Mouse (Mus musculus) midbrain, embryonic 12.5 days (tissue): ENCODE measurements around the gene Calcrl. TPM values are rescaled to one million over a fixed set of nuclear protein-coding genes. Genes with fewer than 3 reads are reported as not detected.
A peak's percentile ranks its signal among the peaks of the same experiment; 100 is the strongest.
"Not testable (repeated sequence)": the region's sequence is repeated elsewhere in the genome, so short reads cannot be mapped to it uniquely, and the experiment has no call there.

Experiments
- ATAC-seq: fragments of 200-750 bp; cut with Nextera tagmentation; 2 replicates; pipeline ENCODE4 v1.8.0; 2017; ENCODE audit warnings: low read depth, moderate TSS enrichment, moderate library complexity; ENCODE audit not compliant: low FRiP score
- H3K27ac ChIP-seq: fragments of 300-500 bp; sonication (generic); replicated peaks from 2 replicates; pipeline ENCODE4 v1.5.1; 2016; ENCODE audit warnings: mild to moderate bottlenecking
- H3K27me3 ChIP-seq: fragments of 300-500 bp; sonication (generic); 2 replicates; pipeline ENCODE4 v1.6.1; 2016; ENCODE audit warnings: mild to moderate bottlenecking
- H3K36me3 ChIP-seq: fragments of 300-500 bp; sonication (generic); 2 replicates; pipeline ENCODE4 v1.6.1; 2016
- H3K4me1 ChIP-seq: fragments of 300-500 bp; sonication (generic); 2 replicates; pipeline ENCODE4 v1.6.1; 2016
- H3K4me2 ChIP-seq: fragments of 300-500 bp; sonication (generic); replicated peaks from 2 replicates; pipeline ENCODE4 v1.6.1; 2016; ENCODE audit warnings: mild to moderate bottlenecking, moderate library complexity
- H3K4me3 ChIP-seq: fragments of 300-500 bp; sonication (generic); 2 replicates; pipeline ENCODE4 v1.5.1; 2016; ENCODE audit warnings: mild to moderate bottlenecking
- H3K9ac ChIP-seq: fragments of 300-500 bp; sonication (generic); replicated peaks from 2 replicates; pipeline ENCODE4 v1.6.1; 2016; ENCODE audit warnings: mild to moderate bottlenecking, moderate library complexity
- H3K9me3 ChIP-seq: fragments of 300-500 bp; sonication (generic); 2 replicates; pipeline ENCODE4 v1.6.1; 2016; ENCODE audit warnings: mild to moderate bottlenecking
- WGBS: fragments of 180-500 bp; shearing (Covaris S2); methylation state at CpG from one replicate; pipeline ENCODE4 v1.1.7; 2016; 5-methylcytosine and 5-hydroxymethylcytosine counted together
- polyA plus RNA-seq: library from polyadenylated mRNA; unstranded; fragments of >200 nt; fragmentation: Nextera tagmentation; extraction: Ambion mirVana; gene quantifications from 2 replicates; pipeline ENCODE4 v1.2.1, GENCODE M21; 2016

Calcrl gene
- polyA plus RNA-seq, 1 experiment from 2014 or later = 11.5 TPM

- H3K9ac ChIP-seq = no peak overlapping the region
- no peak for ATAC-seq
- no peak overlapping the region for H3K4me3 ChIP-seq
- H3K4me1 ChIP-seq = no peaks in the 10 kb centered on the region
- H3K9me3 ChIP-seq = no peaks in the 10 kb centered on the region
- 91% methylated on average over 5 of the region's 5 CpGs for WGBS
- no peaks in the 10 kb centered on the region for H3K36me3 ChIP-seq
- no peak overlapping the region for H3K27ac ChIP-seq
- no peaks in the 10 kb centered on the region for H3K27me3 ChIP-seq
- H3K4me2 ChIP-seq = no peak overlapping the region
Observed at GRCm38 (mm10) chr2:84441940-84442339, 16.7 kb upstream of the Calcrl start.

DNA sequence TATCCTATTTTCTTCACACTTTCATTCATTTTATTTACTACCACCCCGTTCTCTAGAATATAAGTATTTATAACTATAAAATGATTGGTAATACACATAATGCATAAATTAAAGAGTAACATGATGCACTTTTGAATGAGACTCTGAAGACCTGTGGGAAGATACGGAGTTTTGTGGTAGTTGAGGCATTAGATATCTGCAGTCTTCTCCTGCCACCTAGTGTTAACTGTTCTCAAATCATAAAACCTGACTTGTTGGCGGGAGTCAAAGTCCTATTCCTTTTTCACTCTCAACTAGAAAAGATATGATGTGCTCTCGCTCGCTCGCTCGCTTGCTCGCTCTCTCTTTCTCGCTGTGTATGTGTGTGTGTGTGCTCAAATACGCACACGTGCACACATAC is 4.5 kb upstream of the Calcrl start:
- H3K9ac ChIP-seq = no peak overlapping the region
- H3K9me3 ChIP-seq = no peaks in the 10 kb centered on the region
- no peak overlapping the region for H3K27ac ChIP-seq
- H3K4me1 ChIP-seq = peaks cover 5% of the 10 kb centered on the region; the same call in 1 of the 2 replicates
- no peak overlapping the region for H3K4me3 ChIP-seq
- no peak overlapping the region for H3K4me2 ChIP-seq
- H3K36me3 ChIP-seq = no peaks in the 10 kb centered on the region
- 58% methylated on average over 11 of the region's 11 CpGs for WGBS
- H3K27me3 ChIP-seq = no peaks in the 10 kb centered on the region
- ATAC-seq = peak; percentile 25; the same call in 1 of the 2 replicates

DNA sequence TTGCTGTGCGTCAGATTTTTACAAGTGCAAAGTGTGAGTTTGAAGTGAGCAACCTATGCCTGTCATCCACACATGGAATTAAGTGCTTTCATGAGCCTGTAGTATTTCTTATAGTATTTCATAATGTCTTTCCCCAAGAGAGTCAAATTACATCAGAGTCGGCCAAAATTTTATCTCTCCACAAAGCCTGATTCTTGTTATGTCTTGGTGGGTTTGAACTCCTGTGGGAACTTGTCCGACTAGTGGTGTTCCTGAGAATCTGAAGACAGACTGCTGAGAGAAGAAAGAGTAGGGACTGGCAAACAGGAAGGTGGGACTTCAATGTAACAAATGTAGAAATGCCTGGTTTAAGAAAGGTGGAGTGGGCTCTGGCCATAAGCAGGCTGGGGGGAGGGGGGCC is 3.6 kb upstream of the Calcrl start:
- 72% methylated on average over 3 of the region's 3 CpGs for WGBS
- ATAC-seq = no peak

DNA sequence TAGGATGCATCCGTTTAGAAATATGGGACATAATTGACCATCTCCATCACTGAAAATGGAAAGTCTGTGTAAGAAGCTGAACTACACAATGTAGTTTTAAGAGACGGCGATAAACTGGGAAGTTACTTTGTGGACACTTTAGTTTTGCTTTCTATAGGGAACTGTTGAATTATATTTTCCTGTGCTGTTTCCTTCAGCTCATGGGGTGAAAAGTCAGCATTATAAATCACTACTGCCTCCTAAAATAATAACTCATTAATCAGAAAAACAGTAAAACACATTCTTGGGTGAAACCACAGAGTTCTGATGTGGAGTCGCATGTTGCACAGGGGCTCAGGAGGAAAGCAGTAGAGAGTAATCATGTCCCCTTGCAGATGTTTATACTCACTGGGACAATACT is 1.3 kb upstream of the Calcrl start:
- no peak overlapping the region for H3K9ac ChIP-seq
- H3K4me1 ChIP-seq = peaks cover 8% of the 10 kb centered on the region
- H3K27me3 ChIP-seq = no peaks in the 10 kb centered on the region
- H3K4me2 ChIP-seq = no peak overlapping the region
- H3K27ac ChIP-seq = no peak overlapping the region
- no peak overlapping the region for H3K4me3 ChIP-seq
- 95% methylated on average over 4 of the region's 4 CpGs for WGBS
- no peak for ATAC-seq
- no peaks in the 10 kb centered on the region for H3K9me3 ChIP-seq
- H3K36me3 ChIP-seq = no peaks in the 10 kb centered on the region

More for the DNA sequence above, 3.6 kb upstream of the Calcrl start:
- H3K9ac ChIP-seq = no peak overlapping the region
- H3K27ac ChIP-seq = no peak overlapping the region
- no peaks in the 10 kb centered on the region for H3K9me3 ChIP-seq
- H3K4me3 ChIP-seq = no peak overlapping the region
- H3K4me1 ChIP-seq = peaks cover 8% of the 10 kb centered on the region
- no peak overlapping the region for H3K4me2 ChIP-seq
- H3K27me3 ChIP-seq = no peaks in the 10 kb centered on the region
- no peaks in the 10 kb centered on the region for H3K36me3 ChIP-seq

GRCm38 (mm10) chr2:84416501-84416900 is 8.7 kb downstream of the Calcrl start:
- Histone ChIP-seq H3K4me2 (no peak overlapping the region), H3K9me3 (no peaks in the 10 kb centered on the region), H3K9ac (no peak overlapping the region), H3K27ac (no peak overlapping the region), H3K27me3 (no peaks in the 10 kb centered on the region), H3K4me1 (no peaks in the 10 kb centered on the region), H3K4me3 (no peak overlapping the region), H3K36me3 (no peaks in the 10 kb centered on the region)
- 88% methylated on average over 4 of the region's 4 CpGs for WGBS
- no peak for ATAC-seq

DNA sequence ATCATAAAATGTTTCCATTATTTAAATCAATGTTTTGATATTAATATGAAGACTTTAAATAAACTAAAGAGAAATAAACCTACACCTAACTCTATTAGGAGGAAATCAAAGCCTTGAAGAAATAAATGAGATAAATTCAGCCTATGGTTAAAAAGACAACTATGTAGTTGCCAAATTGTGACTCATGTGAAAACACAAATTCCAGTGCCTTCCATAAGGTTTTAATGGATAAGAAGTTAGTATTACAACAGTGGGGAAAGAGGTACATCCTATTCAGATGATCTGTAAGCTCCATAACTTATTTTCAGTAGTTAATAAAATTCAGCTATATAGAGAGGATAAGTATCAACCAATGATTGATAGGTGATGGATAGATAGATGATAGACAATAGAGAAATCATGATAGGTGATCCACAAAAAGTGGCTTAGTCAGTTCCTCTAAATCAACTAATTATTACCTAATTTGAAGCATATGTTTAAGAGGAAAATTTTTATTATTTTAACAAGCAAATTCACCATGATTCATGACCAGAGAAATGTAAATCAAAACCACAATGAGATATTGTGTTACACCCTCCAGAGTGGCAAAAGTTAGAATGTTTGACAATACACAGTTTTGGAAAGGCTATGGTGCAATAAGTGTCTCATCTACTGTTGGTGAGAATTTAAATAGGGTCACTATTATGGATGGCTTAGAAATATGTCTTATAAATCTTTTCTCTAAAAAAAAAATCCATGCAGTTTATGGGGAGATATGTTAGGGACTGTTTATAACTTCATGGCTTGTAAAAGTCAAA is 15.2 kb downstream of the Calcrl start:
- ATAC-seq = no peak
- no peaks in the 10 kb centered on the region for H3K36me3 ChIP-seq
- no peak overlapping the region for H3K4me3 ChIP-seq
- no peaks in the 10 kb centered on the region for H3K27me3 ChIP-seq
- no peaks in the 10 kb centered on the region for H3K9me3 ChIP-seq
- H3K4me1 ChIP-seq = no peaks in the 10 kb centered on the region
- H3K9ac ChIP-seq = no peak overlapping the region
- no peak overlapping the region for H3K4me2 ChIP-seq
- no peak overlapping the region for H3K27ac ChIP-seq

DNA sequence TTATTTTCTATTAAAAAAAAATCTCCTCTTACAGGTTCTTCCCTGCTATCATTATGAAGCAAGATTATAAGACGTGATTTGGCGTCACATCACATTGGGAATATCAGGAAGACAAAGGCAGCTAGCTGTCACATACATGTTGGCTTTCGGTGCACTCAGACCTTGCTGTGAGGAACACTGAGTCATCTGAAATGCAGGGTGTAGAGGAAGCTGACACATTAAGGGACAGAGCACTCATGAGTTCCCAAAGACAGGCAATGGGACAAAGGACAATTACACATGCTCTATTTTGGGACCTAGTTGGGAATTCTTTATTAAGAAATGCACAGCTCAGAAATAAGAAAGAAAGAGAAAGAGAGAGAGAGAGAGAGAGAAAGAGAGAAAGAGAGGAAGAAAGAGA is 20.4 kb downstream of the Calcrl start:
- H3K9me3 ChIP-seq = no peaks in the 10 kb centered on the region
- no peak overlapping the region for H3K4me3 ChIP-seq
- ATAC-seq = no peak
- H3K4me1 ChIP-seq = no peaks in the 10 kb centered on the region
- no peak overlapping the region for H3K27ac ChIP-seq
- 92% methylated on average over 3 of the region's 3 CpGs for WGBS
- H3K36me3 ChIP-seq = no peaks in the 10 kb centered on the region
- H3K9ac ChIP-seq = no peak overlapping the region
- H3K27me3 ChIP-seq = no peaks in the 10 kb centered on the region
- H3K4me2 ChIP-seq = no peak overlapping the region

GRCm38 (mm10) chr2:84402713-84403112 is 22.5 kb downstream of the Calcrl start:
- no peak overlapping the region for H3K9ac ChIP-seq
- no peak for ATAC-seq
- H3K27ac ChIP-seq = no peak overlapping the region
- no peaks in the 10 kb centered on the region for H3K27me3 ChIP-seq
- no peaks in the 10 kb centered on the region for H3K9me3 ChIP-seq
- no peak overlapping the region for H3K4me2 ChIP-seq
- WGBS = 87% methylated on average over 3 of the region's 3 CpGs
- H3K4me1 ChIP-seq = no peaks in the 10 kb centered on the region
- H3K36me3 ChIP-seq = no peaks in the 10 kb centered on the region
- H3K4me3 ChIP-seq = no peak overlapping the region

DNA sequence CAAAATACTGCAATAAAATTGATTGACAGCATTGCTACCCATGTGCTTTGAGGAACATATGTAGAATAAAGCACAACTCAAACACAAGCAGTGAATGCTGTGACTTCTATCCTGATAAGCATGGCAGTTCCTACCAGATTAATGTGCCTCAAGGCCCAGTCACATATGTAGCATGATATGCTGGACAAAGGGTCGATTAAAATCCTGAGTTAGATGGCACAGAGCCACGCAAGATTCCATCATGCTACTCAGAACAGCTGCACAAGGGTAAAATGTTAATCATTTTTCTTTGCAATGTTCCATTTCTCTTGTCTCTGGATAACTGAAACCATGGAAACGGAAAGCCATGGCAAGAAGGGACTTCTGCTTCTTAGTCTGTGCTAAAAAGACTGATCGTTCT is 28.7 kb downstream of the Calcrl start:
- H3K36me3 ChIP-seq = no peaks in the 10 kb centered on the region
- H3K4me1 ChIP-seq = no peaks in the 10 kb centered on the region
- H3K27ac ChIP-seq = no peak overlapping the region
- H3K4me2 ChIP-seq = no peak overlapping the region
- ATAC-seq = no peak
- no peaks in the 10 kb centered on the region for H3K9me3 ChIP-seq
- no peak overlapping the region for H3K9ac ChIP-seq
- WGBS = 80% methylated on average over 4 of the region's 4 CpGs
- no peaks in the 10 kb centered on the region for H3K27me3 ChIP-seq
- H3K4me3 ChIP-seq = no peak overlapping the region

- Histone ChIP-seq H3K4me1 (peaks cover 2% of the 10 kb centered on the region; the same call in 1 of the 2 replicates), H3K27ac (no peak overlapping the region), H3K27me3 (no peaks in the 10 kb centered on the region), H3K9ac (no peak overlapping the region), H3K36me3 (no peaks in the 10 kb centered on the region), H3K9me3 (no peaks in the 10 kb centered on the region), H3K4me3 (no peak overlapping the region), H3K4me2 (no peak overlapping the region)
- ATAC-seq = no peak
- 96% methylated on average over 4 of the region's 4 CpGs for WGBS
Observed at GRCm38 (mm10) chr2:84393236-84393635, 32.0 kb downstream of the Calcrl start.

GRCm38 (mm10) chr2:84389075-84389474 is 36.1 kb downstream of the Calcrl start:
- Histone ChIP-seq H3K4me1 (peaks cover 6% of the 10 kb centered on the region; the same call in 1 of the 2 replicates), H3K9me3 (no peaks in the 10 kb centered on the region), H3K4me3 (no peak overlapping the region), H3K27me3 (no peaks in the 10 kb centered on the region), H3K4me2 (no peak overlapping the region), H3K27ac (no peak overlapping the region), H3K9ac (no peak overlapping the region), H3K36me3 (no peaks in the 10 kb centered on the region)
- no peak for ATAC-seq

DNA sequence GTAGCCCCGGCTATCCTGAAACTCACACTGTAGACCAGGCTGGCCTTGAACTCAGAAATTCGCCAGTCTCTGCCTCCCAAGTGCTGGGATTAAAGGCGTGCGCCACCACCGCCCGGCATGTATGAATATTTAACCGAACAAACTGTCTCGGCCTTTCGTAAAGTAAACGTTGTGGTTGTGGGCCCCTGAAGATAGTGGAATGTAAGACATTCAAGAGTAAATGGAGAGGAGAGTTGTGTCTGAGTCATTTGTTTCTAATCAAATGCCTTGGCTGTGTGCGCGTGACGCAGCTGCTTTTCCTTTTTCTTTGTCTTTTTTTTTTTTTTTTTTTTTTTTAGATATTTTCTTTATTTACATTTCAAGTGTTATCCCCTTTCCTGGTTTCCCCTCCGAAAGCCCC is 36.7 kb downstream of the Calcrl start:
- not testable (repeated sequence) for H3K4me2 ChIP-seq, H3K4me1 ChIP-seq, H3K36me3 ChIP-seq, H3K27me3 ChIP-seq, H3K9me3 ChIP-seq, ATAC-seq, H3K4me3 ChIP-seq, H3K9ac ChIP-seq, H3K27ac ChIP-seq
- WGBS = 86% methylated on average over 14 of the region's 14 CpGs

GRCm38 (mm10) chr2:84388023-84388416 is 37.2 kb downstream of the Calcrl start:
- Histone ChIP-seq H3K4me2 (no peak overlapping the region), H3K9ac (no peak overlapping the region), H3K27ac (no peak overlapping the region), H3K4me1 (peaks cover 6% of the 10 kb centered on the region; the same call in 1 of the 2 replicates), H3K9me3 (no peaks in the 10 kb centered on the region), H3K4me3 (no peak overlapping the region), H3K36me3 (no peaks in the 10 kb centered on the region), H3K27me3 (no peaks in the 10 kb centered on the region)
- no peak for ATAC-seq
- WGBS = 76% methylated on average over 7 of the region's 7 CpGs
